Mouse (Mus musculus) c-Kit-positive CD71-negative TER-119-negative erythroid progenitor cells, embryonic 14.5 days (primary cell): ENCODE results near the gene Olfr582.

Experiments used
- DNase-seq: peaks from one replicate; pipeline ENCODE4 v3.0.0-alpha.2; 2013; ENCODE audit warnings: low read depth

The Olfr582 gene

GRCm38 (mm10) chr7:103037724-103038123 lies at the start of gene Olfr582:
TSS of gene Olfr582 (plus strand) at chr7:103038024.
- DNase-seq = no peak

DNA sequence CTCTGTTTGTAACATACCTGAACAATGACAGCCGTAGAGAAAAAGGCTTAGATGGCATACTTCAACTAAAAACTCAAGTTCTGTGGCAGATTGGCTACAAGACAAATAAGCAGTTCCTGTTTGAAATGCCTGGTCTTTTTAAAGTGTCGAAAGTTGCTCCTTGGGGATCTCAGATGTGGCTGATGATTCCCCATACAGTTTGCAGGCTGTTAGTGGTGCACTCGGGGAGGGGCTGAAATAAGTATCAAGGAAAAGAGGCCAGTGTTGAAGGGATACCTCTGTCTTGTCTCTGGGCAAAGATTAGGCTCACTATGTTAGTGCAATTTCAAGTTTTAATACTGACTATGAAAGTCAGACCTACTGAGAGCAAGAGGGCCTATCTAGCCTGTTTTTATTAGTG lies 48.6 kb upstream of the Olfr582 start, which contains the start of gene Olfr578:
TSS of gene Olfr578 (minus strand) at position 101 of the 400 bp plus-strand sequence.
- no peak for DNase-seq

DNA sequence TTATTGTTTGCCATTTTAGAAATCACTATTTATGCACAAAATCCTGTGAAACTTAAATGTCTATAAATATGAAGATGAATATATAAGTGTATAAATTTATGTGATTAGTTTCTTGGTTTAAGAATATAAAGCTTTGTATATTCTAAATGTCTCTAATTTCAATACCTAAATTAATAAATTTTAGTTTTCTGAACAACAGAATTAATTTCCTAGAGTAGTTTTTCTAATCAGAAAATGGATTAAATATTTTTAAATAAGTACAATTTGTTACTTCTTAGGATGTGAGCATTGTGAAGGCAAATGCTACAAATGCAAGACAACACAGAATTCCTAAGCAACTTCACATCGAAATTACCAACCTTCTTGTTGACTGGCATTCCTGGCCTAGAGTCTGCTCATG lies 13.2 kb downstream of the Olfr582 start, which contains the start of gene Olfr583:
TSS of gene Olfr583 (plus strand) at position 301 of the 400 bp plus-strand sequence.
- no peak for DNase-seq

DNA sequence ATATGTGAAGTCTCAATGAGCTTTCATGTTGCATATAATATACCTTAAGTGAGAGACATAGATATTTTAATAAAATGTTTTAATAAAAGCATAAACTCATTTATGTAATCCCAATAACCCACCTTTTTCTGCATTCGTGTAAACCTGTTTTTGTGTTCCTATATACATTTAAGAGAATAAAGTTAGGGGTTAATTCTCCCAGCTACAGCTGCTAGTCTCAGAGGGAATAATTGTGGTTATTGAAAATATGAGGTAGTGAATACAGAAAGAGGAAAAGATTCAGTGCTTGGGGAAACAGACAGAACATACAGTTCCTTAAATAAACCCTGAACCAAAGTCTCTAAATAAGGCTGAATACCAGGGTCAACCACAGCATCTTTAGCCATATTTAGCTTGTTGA lies 43.8 kb downstream of the Olfr582 start, which contains the start of gene Olfr584:
TSS of gene Olfr584 (plus strand) at position 301 of the 400 bp plus-strand sequence.
- no peak for DNase-seq
